Comparison of ENCODE assay signal across 25 mouse cellular contexts in the genomic region with DNA sequence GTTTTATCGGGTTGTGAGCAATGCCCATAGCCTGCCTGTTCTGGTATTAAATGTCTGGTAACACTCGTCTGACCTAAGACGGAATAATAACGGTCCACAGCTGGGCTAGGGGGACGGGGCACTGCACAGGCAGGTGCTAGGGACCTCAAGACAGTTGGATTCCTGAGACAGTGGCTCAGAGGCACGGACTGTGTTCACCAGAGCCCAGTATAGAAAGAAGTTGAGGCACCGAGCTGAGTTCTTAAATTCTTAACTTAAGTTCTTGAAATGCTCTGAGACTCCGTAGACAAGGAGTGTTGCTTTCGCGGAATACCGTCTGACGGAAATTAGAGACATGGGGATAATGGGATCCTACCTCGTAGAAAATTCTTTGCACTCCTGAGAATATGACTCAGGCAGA.
"Had no signal": no experiment of that assay in that cellular context is flagged by ENCODE, and none has a peak within 500 bp of the region (broad histone marks: within the 10 kb centered on the region; RNA-seq: fewer than 3 reads in every experiment).

No protein-coding gene starts in this region.

- H3K4me3 ChIP-seq: heart, embryonic 13.5 days; heart, embryonic 15.5 days; intestine, embryonic 15.5 days; limb, embryonic 12.5 days; liver, embryonic 13.5 days; liver, embryonic 15.5 days had no signal

- H3K36me3 ChIP-seq: heart, embryonic 13.5 days; heart, embryonic 15.5 days; intestine, embryonic 15.5 days; limb, embryonic 12.5 days; liver, embryonic 13.5 days; liver, embryonic 15.5 days had no signal

- H3K4me1 ChIP-seq: intestine, embryonic 15.5 days; liver, embryonic 13.5 days; liver, embryonic 15.5 days had no signal

- H3K9me3 ChIP-seq: heart, embryonic 13.5 days; heart, embryonic 15.5 days; intestine, embryonic 15.5 days; limb, embryonic 12.5 days; liver, embryonic 13.5 days; liver, embryonic 15.5 days had no signal

- ATAC-seq: hindbrain, embryonic 16.5 days; inflammation-experienced regulatory T-cells, adult 6 months; intestine, embryonic 15.5 days; intestine, postnatal 0 days had no signal

- H3K4me2 ChIP-seq: heart, embryonic 11.5 days; heart, embryonic 13.5 days; heart, embryonic 15.5 days; hindbrain, embryonic 14.5 days; intestine, embryonic 15.5 days; limb, embryonic 12.5 days; liver, embryonic 11.5 days; liver, embryonic 13.5 days; liver, embryonic 15.5 days had no signal

- H3K27me3 ChIP-seq: heart, embryonic 13.5 days; heart, embryonic 15.5 days; intestine, embryonic 15.5 days; liver, embryonic 15.5 days had no signal

- H3K27ac ChIP-seq: heart, embryonic 13.5 days; heart, embryonic 15.5 days; hindbrain, embryonic 14.5 days; intestine, embryonic 15.5 days; limb, embryonic 12.5 days; liver, embryonic 13.5 days; liver, embryonic 15.5 days had no signal

- DNase-seq: gastrocnemius, postnatal 14 days; gastrocnemius, postnatal 36 days; heart, adult 18-20 months; heart, postnatal 14 days; heart, postnatal 36 days; kidney, adult 18-20 months; kidney, adult 8-10 months; kidney, postnatal 14 days; kidney, postnatal 36 days; layer of hippocampus, adult 9-11 months; layer of hippocampus, postnatal 36 days; left cerebral cortex, postnatal 4 days; liver; liver, embryonic 13.5 days had no signal

- H3K9ac ChIP-seq: heart, embryonic 13.5 days; heart, embryonic 15.5 days; hindbrain, embryonic 14.5 days; intestine, embryonic 15.5 days; limb, embryonic 12.5 days; liver, embryonic 13.5 days; liver, embryonic 15.5 days had no signal
